Mouse (Mus musculus) embryo, embryonic 10.5 days (tissue): ENCODE results near the gene C1qtnf5.

Source experiments
- DNase-seq: peaks from one replicate; pipeline ENCODE4 v3.0.0-alpha.2; 2015; ENCODE audit warnings: low spot score

C1qtnf5 gene

GRCm38 (mm10) chr9:44132200-44132599 lies 25.2 kb downstream of the C1qtnf5 start:
- no peak for DNase-seq

DNA sequence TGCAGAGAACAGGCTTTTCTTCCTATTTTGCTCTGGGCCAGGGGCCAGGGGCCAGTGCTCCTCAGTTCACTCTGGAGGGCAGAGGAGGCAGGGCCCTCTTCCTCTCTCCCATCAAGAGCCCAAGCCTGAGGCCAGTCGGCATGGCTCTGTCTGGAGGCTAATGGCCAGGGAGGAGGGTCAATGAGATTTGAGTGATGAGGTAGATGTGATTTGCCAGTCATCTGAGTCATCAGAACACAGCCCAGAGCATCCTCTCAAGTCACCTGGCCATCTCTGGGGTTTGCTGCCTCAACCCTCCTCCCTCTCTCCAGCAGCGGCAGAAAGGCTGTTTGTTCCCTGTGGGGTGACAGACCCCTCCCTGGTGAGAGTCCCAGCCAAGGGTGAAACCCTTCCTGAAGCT lies 26.2 kb downstream of the C1qtnf5 start:
- no peak for DNase-seq

- DNase-seq: peak; percentile 71
Measured at GRCm38 (mm10) chr9:44134101-44134850, 27.2 kb downstream of the C1qtnf5 start, which contains the start of gene Mcam. Gene Mcam (plus strand): TSS chr9:44134469.

DNA sequence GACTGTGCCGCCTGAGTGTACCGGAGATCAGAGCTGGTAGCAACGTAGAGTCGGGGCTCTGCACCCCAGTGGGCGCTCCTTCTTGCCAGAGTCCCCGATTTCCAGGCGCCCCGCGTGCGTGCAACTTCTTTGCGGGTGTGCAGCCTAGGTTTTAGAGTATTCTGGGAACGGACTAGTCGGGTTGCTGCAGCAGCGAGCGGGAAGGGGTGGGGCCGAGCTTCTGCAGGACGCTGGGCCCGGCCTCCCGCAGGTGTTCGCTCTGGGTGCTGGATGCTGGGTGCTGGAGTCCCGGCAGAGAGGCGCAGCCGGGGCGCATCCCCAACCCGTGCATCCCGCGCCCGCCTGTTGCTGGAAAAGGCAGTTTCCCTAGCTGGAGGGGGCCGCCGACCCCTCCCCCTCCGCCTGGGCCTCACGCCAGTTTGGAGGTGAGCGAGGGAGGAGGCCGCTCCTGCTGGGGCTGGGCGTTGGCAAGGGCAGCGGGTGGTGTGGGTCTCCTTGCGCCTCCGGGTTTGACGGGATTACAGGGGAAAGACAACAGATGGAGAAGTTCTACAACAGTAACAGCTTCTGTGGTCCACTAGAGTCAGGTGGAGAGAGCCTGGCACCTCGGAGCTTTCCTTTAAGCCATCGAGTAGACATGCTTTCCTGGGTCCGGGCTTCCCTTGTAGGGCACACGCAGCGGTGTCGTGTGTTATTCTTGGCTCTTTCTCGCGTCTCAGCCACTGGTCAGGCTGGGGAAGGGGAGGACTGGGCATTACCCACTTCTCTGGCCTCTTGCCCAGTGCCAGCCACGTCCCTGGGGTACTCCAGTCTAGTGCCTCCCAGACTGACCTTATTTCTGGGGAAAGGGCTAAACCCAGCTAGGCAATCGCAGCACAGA lies 28.0 kb downstream of the C1qtnf5 start:
- no peak for DNase-seq

DNA sequence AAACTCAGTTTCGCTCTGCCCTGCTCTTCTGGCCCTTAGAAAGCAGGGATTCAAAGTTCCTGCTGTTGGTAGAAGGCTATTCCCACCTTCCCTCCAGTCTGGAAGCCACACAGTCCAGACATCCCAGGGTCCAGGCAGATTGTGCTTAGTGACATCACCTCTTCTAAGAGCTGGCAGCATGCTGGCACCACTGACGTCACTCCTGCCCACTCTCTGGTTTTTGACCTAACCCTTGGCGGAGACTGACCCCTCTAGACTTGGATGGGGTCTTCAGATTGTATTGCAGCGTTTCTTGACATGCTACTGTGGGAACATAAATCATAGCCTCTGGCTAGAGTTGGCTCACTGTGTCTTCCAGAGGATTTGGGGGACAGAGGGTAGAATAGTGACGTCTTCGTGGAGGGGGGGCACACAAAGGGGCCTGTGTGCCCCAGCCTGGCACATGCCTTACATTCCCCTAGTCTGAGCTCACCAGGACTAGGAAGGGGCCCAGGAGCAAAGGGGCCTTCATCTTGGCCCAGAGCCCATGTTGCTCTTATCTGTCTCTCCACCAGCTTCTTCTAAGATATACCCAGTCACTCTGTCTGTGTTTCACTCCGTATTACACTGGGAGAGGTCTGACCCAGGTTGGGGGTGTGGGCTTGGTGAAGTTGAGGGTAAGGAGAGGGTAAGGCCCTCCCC lies 28.8 kb downstream of the C1qtnf5 start:
- no peak for DNase-seq

DNA sequence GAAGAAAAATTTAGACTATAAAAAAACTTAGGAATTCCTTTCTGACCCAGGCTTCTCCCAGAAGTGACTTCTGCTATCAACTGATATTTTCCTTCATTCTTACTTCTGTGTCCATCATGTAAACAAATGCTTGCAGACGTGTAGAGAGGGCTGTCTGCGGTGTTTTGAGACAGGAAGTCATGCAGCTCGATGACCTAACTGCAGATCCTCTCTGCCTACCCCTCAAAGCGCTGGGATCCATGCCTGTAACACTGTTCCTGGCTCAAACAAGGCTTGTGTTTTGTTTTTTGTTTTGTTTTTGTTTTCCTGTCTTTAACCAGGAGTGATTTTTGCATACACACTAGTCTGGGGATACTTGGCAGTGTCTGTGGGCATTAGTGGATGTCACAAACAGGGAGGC lies 30.8 kb downstream of the C1qtnf5 start:
- DNase-seq: no peak

- no peak for DNase-seq
Measured at GRCm38 (mm10) chr9:44141951-44142350, 34.9 kb downstream of the C1qtnf5 start.

- DNase-seq: no peak
Measured at GRCm38 (mm10) chr9:44143421-44143820, 36.4 kb downstream of the C1qtnf5 start.

- peak; percentile 51 for DNase-seq
Measured at GRCm38 (mm10) chr9:44144023-44144717, 37.1 kb downstream of the C1qtnf5 start.

DNA sequence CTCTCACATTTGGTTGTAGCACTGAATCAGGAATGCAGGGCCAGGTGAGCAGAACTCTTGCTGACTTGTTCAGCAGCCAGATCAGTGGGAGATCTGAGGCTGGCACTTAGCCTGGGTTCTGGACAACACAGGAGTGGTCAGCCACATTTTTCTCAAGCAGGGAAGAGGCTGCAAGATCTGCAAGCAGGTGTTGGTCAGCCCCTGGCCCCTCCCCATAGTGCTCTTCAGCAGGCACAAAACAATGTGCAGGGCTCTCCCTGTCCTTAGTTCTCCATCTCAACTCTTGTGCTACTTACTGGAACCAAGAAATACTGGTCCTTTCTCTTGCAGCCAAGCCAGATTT lies 37.6 kb downstream of the C1qtnf5 start:
- DNase-seq: no peak

- DNase-seq: peak; percentile 42
Measured at GRCm38 (mm10) chr9:44147290-44147689, 40.2 kb downstream of the C1qtnf5 start.
